11 mouse cellular contexts compared by ENCODE assay signal in the genomic region with DNA sequence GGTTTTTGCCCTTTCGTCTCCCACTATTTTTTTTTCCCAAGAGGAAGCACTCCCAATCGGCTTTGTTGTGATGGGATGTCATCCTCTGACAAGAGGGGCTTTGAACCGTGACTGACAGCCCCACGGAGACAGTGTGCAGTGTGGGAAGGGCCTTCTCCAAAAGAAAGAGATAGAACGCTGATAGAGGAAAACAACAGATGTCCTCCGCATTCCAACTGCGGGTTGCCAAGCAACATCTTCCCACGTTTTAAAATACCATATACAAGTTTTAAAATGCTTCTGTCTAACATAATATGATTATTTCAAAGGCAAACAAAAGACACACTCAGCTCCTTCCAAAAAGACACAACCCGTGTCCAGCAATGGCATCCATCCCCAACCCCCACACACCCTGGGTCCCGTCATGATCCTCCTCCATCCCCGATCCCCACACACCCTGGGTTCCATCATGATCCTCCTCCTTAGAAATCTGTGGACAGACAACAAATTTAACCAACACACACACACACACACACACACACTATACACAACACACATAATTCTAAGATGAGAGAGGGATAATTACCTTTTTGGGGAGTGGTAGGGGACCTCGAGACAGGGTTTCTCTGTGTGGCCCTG. TPM values are rescaled to one million over a fixed set of nuclear protein-coding genes. Genes with fewer than 3 reads are reported as not detected.
DNase-seq lines count a peak whose midpoint lies in the region; ATAC-seq and TF ChIP-seq lines count a peak whose summit lies in the region.
"Had no signal": no experiment of that assay in that cellular context is flagged by ENCODE, and none has a peak within 500 bp of the region (broad histone marks: within the 10 kb centered on the region; RNA-seq: fewer than 3 reads in every experiment).

No protein-coding gene starts in this region.

- DNase-seq in embryo, embryonic 9.5 days (ENCODE audit: extremely low spot score): peak; percentile 32
- DNase-seq in layer of hippocampus, adult 2 months (ENCODE audit: low spot score in 2 of 2): peak; percentile 75 to 88
- DNase-seq in c-Kit-positive CD71-positive TER-119-positive erythroid progenitor cells, embryonic 14.5 days (ENCODE audit: low spot score): no peak
- no peak for DNase-seq in heart, embryonic 10.5 days (ENCODE audit: low spot score)
- DNase-seq: adrenal gland, adult 8-10 months; lung, adult 2 months had no signal

- no peaks in the 10 kb centered on the region for H3K36me3 ChIP-seq in midbrain, embryonic 15.5 days (replicated peaks)
- H3K36me3 ChIP-seq in kidney, embryonic 15.5 days: no peaks in the 10 kb centered on the region
- H3K36me3 ChIP-seq in heart, embryonic 10.5 days: no peaks in the 10 kb centered on the region
- H3K36me3 ChIP-seq: G1E had no signal

- H3K9me3 ChIP-seq in midbrain, embryonic 15.5 days: no peaks in the 10 kb centered on the region
- H3K9me3 ChIP-seq in kidney, embryonic 15.5 days (replicated peaks): no peaks in the 10 kb centered on the region; the same call in 1 of the 2 replicates
- 0 out of 2 replicates have a peak, but pooled peaks cover 3% of the 10 kb centered on the region for H3K9me3 ChIP-seq in heart, embryonic 10.5 days

- H3K4me1 ChIP-seq in cortical plate, adult 2 months (ENCODE audit: control insufficient read depth, insufficient read depth, low read length): no peaks in the 10 kb centered on the region; the same call in 1 of the 2 replicates
- peaks cover 13% of the 10 kb centered on the region; the same call in 1 of the 2 replicates for H3K4me1 ChIP-seq in midbrain, embryonic 15.5 days
- 0 out of 2 replicates have a peak, but pooled peaks cover 2% of the 10 kb centered on the region for H3K4me1 ChIP-seq in kidney, embryonic 15.5 days
- no peaks in the 10 kb centered on the region for H3K4me1 ChIP-seq in heart, embryonic 10.5 days

- H3K4me2 ChIP-seq in midbrain, embryonic 15.5 days: peak overlapping the region; percentile 42
- no peak overlapping the region for H3K4me2 ChIP-seq in kidney, embryonic 15.5 days

- H3K9ac ChIP-seq in midbrain, embryonic 15.5 days: no peak overlapping the region
- H3K9ac ChIP-seq in kidney, embryonic 15.5 days: no peak overlapping the region

- no peak for TF ChIP-seq CTCF in cortical plate, adult 2 months (IDR thresholded peaks at IDR 0.05; ENCODE audit: extremely low read depth, insufficient read depth, low read length)
- TF ChIP-seq CTCF in layer of hippocampus, adult 2 months (conservative IDR thresholded peaks at IDR 0.05): no peak

- no peak overlapping the region for H3K27ac ChIP-seq in cortical plate, adult 2 months (ENCODE audit: insufficient read depth, low read length)
- H3K27ac ChIP-seq in layer of hippocampus, adult 2 months: peak overlapping the region; percentile 95
- peak overlapping the region; percentile 49; the same call in 1 of the 2 replicates for H3K27ac ChIP-seq in midbrain, embryonic 15.5 days
- H3K27ac ChIP-seq in kidney, embryonic 15.5 days: no peak overlapping the region
- H3K27ac ChIP-seq in heart, embryonic 10.5 days: no peak overlapping the region

- 13% methylated on average over 12 of the region's 12 CpGs for WGBS in midbrain, embryonic 15.5 days
- WGBS in kidney, embryonic 15.5 days: 53% methylated on average over 12 of the region's 12 CpGs
- WGBS in heart, embryonic 10.5 days: 49% methylated on average over 12 of the region's 12 CpGs

- peak overlapping the region; percentile 14 for H3K4me3 ChIP-seq in cortical plate, adult 2 months (ENCODE audit: insufficient read depth, low read length)
- peak overlapping the region; percentile 49 for H3K4me3 ChIP-seq in layer of hippocampus, adult 2 months
- H3K4me3 ChIP-seq in midbrain, embryonic 15.5 days: no peak overlapping the region
- no peak overlapping the region for H3K4me3 ChIP-seq in kidney, embryonic 15.5 days (replicated peaks)
- H3K4me3 ChIP-seq in heart, embryonic 10.5 days: no peak overlapping the region

- no peaks in the 10 kb centered on the region for H3K27me3 ChIP-seq in midbrain, embryonic 15.5 days (replicated peaks)
- H3K27me3 ChIP-seq in kidney, embryonic 15.5 days: no peaks in the 10 kb centered on the region
- no peaks in the 10 kb centered on the region for H3K27me3 ChIP-seq in heart, embryonic 10.5 days (ENCODE audit: insufficient read depth, poor library complexity, severe bottlenecking)

- TF ChIP-seq POLR2A in cortical plate, adult 2 months (IDR thresholded peaks at IDR 0.05; ENCODE audit: extremely low read depth, insufficient read depth, low read length): 0 out of 2 replicates have a peak, but pooled peaks have one; percentile 29

- ATAC-seq in midbrain, embryonic 15.5 days (replicated peaks): peak; percentile 84
- no peak for ATAC-seq in kidney, embryonic 15.5 days (replicated peaks; ENCODE audit: low FRiP score)

RNA-seq across cellular contexts. Expression of a gene that starts 23.8 kb away (rescaled TPM):
- polyA plus RNA-seq in cortical plate, adult 2 months (2012; rRNA removed): 134 and 146 TPM in 2 replicates
- 100 to 1,000 TPM; 296 to 316 TPM for total RNA-seq in layer of hippocampus, adult 2 months (2021)
- 66.9 and 69.4 TPM in 2 replicates for polyA plus RNA-seq in midbrain, embryonic 15.5 days (2015; fragmentation: Nextera tagmentation; extraction: Ambion mirVana)
- 71.3 and 79.5 TPM in 2 replicates for polyA plus RNA-seq in kidney, embryonic 15.5 days (2015; fragmentation: Nextera tagmentation; extraction: Ambion mirVana)
- polyA plus RNA-seq in heart, embryonic 10.5 days (2016; fragmentation: Nextera tagmentation; extraction: Ambion mirVana): 21.7 and 56.6 TPM in 2 replicates

RNA-seq across cellular contexts. Expression of a gene that starts 51.3 kb away (rescaled TPM):
- polyA plus RNA-seq in cortical plate, adult 2 months (2012; rRNA removed): 36.1 and 37.3 TPM in 2 replicates
- total RNA-seq in layer of hippocampus, adult 2 months (2021): 10 to 100 TPM; 45.8 to 49.1 TPM
- polyA plus RNA-seq in midbrain, embryonic 15.5 days (2015; fragmentation: Nextera tagmentation; extraction: Ambion mirVana): 33.4 and 36.0 TPM in 2 replicates
- polyA plus RNA-seq in kidney, embryonic 15.5 days (2015; fragmentation: Nextera tagmentation; extraction: Ambion mirVana): 3.3 and 4.0 TPM in 2 replicates
- 1.6 and 2.0 TPM in 2 replicates for polyA plus RNA-seq in heart, embryonic 10.5 days (2016; fragmentation: Nextera tagmentation; extraction: Ambion mirVana)
- total RNA-seq: hematopoietic stem cell, adult 5-6 weeks had no signal
- polyA plus RNA-seq: G1E had no signal

Comparison
In these comparisons a context has a peak if more than half of its experiments do, and no peak if none do; other contexts are left out.
1. H3K27ac ChIP-seq: peak in layer of hippocampus, adult 2 months (single experiment) and midbrain, embryonic 15.5 days (single experiment); none in cortical plate, adult 2 months (single experiment), kidney, embryonic 15.5 days (single experiment) and heart, embryonic 10.5 days (single experiment).
2. H3K4me3 ChIP-seq: peak in cortical plate, adult 2 months (single experiment) and layer of hippocampus, adult 2 months (single experiment); none in midbrain, embryonic 15.5 days (single experiment), kidney, embryonic 15.5 days (single experiment) and heart, embryonic 10.5 days (single experiment).
3. DNase-seq: peak in embryo, embryonic 9.5 days (single experiment) and layer of hippocampus, adult 2 months (2 of 2); none in c-Kit-positive CD71-positive TER-119-positive erythroid progenitor cells, embryonic 14.5 days (single experiment) and heart, embryonic 10.5 days (single experiment).